Mouse (Mus musculus): ENCODE data around the gene Lrfn1.

DNA sequence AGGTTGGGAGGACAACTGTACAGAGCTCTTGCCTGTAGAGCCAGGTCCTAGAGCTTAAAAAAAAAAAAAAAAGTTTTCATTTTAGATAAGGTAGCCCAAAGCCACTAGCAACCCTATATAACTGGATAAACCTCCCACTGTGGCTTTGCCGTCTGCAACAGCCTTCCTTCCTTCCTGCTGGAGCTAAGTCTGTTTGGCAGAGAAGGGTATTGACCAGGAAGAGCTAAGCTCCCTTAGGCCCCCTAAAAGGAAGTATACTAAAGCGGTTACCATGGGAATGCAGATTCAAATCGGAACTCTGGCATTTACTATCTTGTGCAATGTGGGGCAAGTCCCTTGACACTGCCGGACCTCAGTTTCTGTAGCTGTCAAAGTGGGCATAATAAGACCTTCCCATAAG is 9.1 kb upstream of the Lrfn1 start:
- no peak for TF ChIP-seq CTCF (conservative IDR thresholded peaks at IDR 0.05; ENCODE audit: low read length)
- TF ChIP-seq NANOG (IDR thresholded peaks at IDR 0.05; ENCODE audit: borderline replicate concordance, low read length), result no peak
